Mouse (Mus musculus): ENCODE results near the gene Ell. TPM values are rescaled to one million over a fixed set of nuclear protein-coding genes. Genes with fewer than 3 reads are reported as not detected.

Gene Ell
- polyA plus RNA-seq, 1 experiment: 27.9 TPM

GRCm38 (mm10) chr8:70494416-70494945 is 44.8 kb upstream of the Ell start:
- TF ChIP-seq CTCF (IDR thresholded peaks at IDR 0.05; ENCODE audit: borderline replicate concordance, insufficient read depth, low read depth, low read length): no peak
- TF ChIP-seq POLR2A (IDR thresholded peaks at IDR 0.05; ENCODE audit: borderline replicate concordance, insufficient read depth, low read length): no peak
- Histone ChIP-seq H3K27ac (ENCODE audit: insufficient read depth, low read length) (no peak overlapping the region), H3K4me3 (replicated peaks; ENCODE audit: insufficient read depth, low read depth, low read length) (no peak overlapping the region), H3K27me3 (ENCODE audit: control insufficient read depth, insufficient read depth, low read length) (peaks cover 1% of the 10 kb centered on the region; the same call in 1 of the 2 replicates), H3K4me1 (ENCODE audit: control insufficient read depth, insufficient read depth, low read length) (peaks cover 9% of the 10 kb centered on the region; the same call in 1 of the 2 replicates)
- DNase-seq: no peak
- 20% methylated on average over 28 of the region's 28 CpGs for WGBS

- Histone ChIP-seq H3K27me3 (ENCODE audit: control insufficient read depth, insufficient read depth, low read length) (peaks cover 1% of the 10 kb centered on the region; the same call in 1 of the 2 replicates), H3K4me1 (ENCODE audit: control insufficient read depth, insufficient read depth, low read length) (peaks cover 9% of the 10 kb centered on the region; the same call in 1 of the 2 replicates), H3K4me3 (replicated peaks; ENCODE audit: insufficient read depth, low read depth, low read length) (no peak overlapping the region), H3K27ac (ENCODE audit: insufficient read depth, low read length) (no peak overlapping the region)
- DNase-seq: no peak
- TF ChIP-seq CTCF (IDR thresholded peaks at IDR 0.05; ENCODE audit: borderline replicate concordance, insufficient read depth, low read depth, low read length) (no peak), POLR2A (IDR thresholded peaks at IDR 0.05; ENCODE audit: borderline replicate concordance, insufficient read depth, low read length) (no peak)
- 38% methylated on average over 19 of the region's 21 CpGs for WGBS
Measured at GRCm38 (mm10) chr8:70495001-70495770, 44.1 kb upstream of the Ell start.

- 52% methylated on average over 12 of the region's 12 CpGs for WGBS
- H3K4me1 ChIP-seq (ENCODE audit: control insufficient read depth, insufficient read depth, low read length): peaks cover 9% of the 10 kb centered on the region; the same call in 1 of the 2 replicates
- H3K27ac ChIP-seq (ENCODE audit: insufficient read depth, low read length): no peak overlapping the region
- H3K27me3 ChIP-seq (ENCODE audit: control insufficient read depth, insufficient read depth, low read length): peaks cover 1% of the 10 kb centered on the region; the same call in 1 of the 2 replicates
- no peak for TF ChIP-seq POLR2A (IDR thresholded peaks at IDR 0.05; ENCODE audit: borderline replicate concordance, insufficient read depth, low read length)
- TF ChIP-seq CTCF (IDR thresholded peaks at IDR 0.05; ENCODE audit: borderline replicate concordance, insufficient read depth, low read depth, low read length): no peak
- no peak overlapping the region for H3K4me3 ChIP-seq (replicated peaks; ENCODE audit: insufficient read depth, low read depth, low read length)
- DNase-seq: no peak
Measured at GRCm38 (mm10) chr8:70495771-70496062, 43.5 kb upstream of the Ell start.

- DNase-seq: peak; percentile 81 to 85
- no peak for TF ChIP-seq POLR2A (IDR thresholded peaks at IDR 0.05; ENCODE audit: borderline replicate concordance, insufficient read depth, low read length)
- no peak for TF ChIP-seq CTCF (IDR thresholded peaks at IDR 0.05; ENCODE audit: borderline replicate concordance, insufficient read depth, low read depth, low read length)
- H3K4me3 ChIP-seq (replicated peaks; ENCODE audit: insufficient read depth, low read depth, low read length): peak overlapping the region; percentile 11
- 18% methylated on average over 38 of the region's 39 CpGs for WGBS
- H3K4me1 ChIP-seq (ENCODE audit: control insufficient read depth, insufficient read depth, low read length): peaks cover 20% of the 10 kb centered on the region
- no peak overlapping the region for H3K27ac ChIP-seq (ENCODE audit: insufficient read depth, low read length)
- H3K27me3 ChIP-seq (ENCODE audit: control insufficient read depth, insufficient read depth, low read length): no peaks in the 10 kb centered on the region
Measured at GRCm38 (mm10) chr8:70500386-70501301, 38.6 kb upstream of the Ell start.

GRCm38 (mm10) chr8:70501820-70502529 is 37.3 kb upstream of the Ell start:
- Histone ChIP-seq H3K27ac (ENCODE audit: insufficient read depth, low read length) (no peak overlapping the region), H3K27me3 (ENCODE audit: control insufficient read depth, insufficient read depth, low read length) (no peaks in the 10 kb centered on the region), H3K4me1 (ENCODE audit: control insufficient read depth, insufficient read depth, low read length) (peaks cover 22% of the 10 kb centered on the region), H3K4me3 (replicated peaks; ENCODE audit: insufficient read depth, low read depth, low read length) (no peak overlapping the region)
- TF ChIP-seq POLR2A (IDR thresholded peaks at IDR 0.05; ENCODE audit: borderline replicate concordance, insufficient read depth, low read length) (no peak), CTCF (IDR thresholded peaks at IDR 0.05; ENCODE audit: borderline replicate concordance, insufficient read depth, low read depth, low read length) (no peak)
- peak; percentile 60 to 61 for DNase-seq
- 18% methylated on average over 23 of the region's 23 CpGs for WGBS

GRCm38 (mm10) chr8:70502540-70502939 is 36.7 kb upstream of the Ell start:
- Histone ChIP-seq H3K27me3 (ENCODE audit: control insufficient read depth, insufficient read depth, low read length) (no peaks in the 10 kb centered on the region), H3K4me1 (ENCODE audit: control insufficient read depth, insufficient read depth, low read length) (peaks cover 22% of the 10 kb centered on the region), H3K27ac (ENCODE audit: insufficient read depth, low read length) (no peak overlapping the region), H3K4me3 (replicated peaks; ENCODE audit: insufficient read depth, low read depth, low read length) (no peak overlapping the region)
- no peak for TF ChIP-seq CTCF (IDR thresholded peaks at IDR 0.05; ENCODE audit: borderline replicate concordance, insufficient read depth, low read depth, low read length)
- no peak for TF ChIP-seq POLR2A (IDR thresholded peaks at IDR 0.05; ENCODE audit: borderline replicate concordance, insufficient read depth, low read length)
- DNase-seq: no peak
- WGBS: 47% methylated on average over 12 of the region's 12 CpGs

GRCm38 (mm10) chr8:70503062-70503750 is 36.1 kb upstream of the Ell start:
- Histone ChIP-seq H3K4me1 (ENCODE audit: control insufficient read depth, insufficient read depth, low read length) (peaks cover 22% of the 10 kb centered on the region), H3K27me3 (ENCODE audit: control insufficient read depth, insufficient read depth, low read length) (no peaks in the 10 kb centered on the region)
- DNase-seq: peak; percentile 80

More at GRCm38 (mm10) chr8:70503062-70503750, 36.1 kb upstream of the Ell start:
- WGBS: 18% methylated on average over 46 of the region's 46 CpGs
- no peak overlapping the region for H3K4me3 ChIP-seq (replicated peaks; ENCODE audit: insufficient read depth, low read depth, low read length)
- TF ChIP-seq POLR2A (IDR thresholded peaks at IDR 0.05; ENCODE audit: borderline replicate concordance, insufficient read depth, low read length) (no peak), CTCF (IDR thresholded peaks at IDR 0.05; ENCODE audit: borderline replicate concordance, insufficient read depth, low read depth, low read length) (peak; percentile 74)
- no peak overlapping the region for H3K27ac ChIP-seq (ENCODE audit: insufficient read depth, low read length)
